Mouse (Mus musculus) myocyte (in vitro differentiated cells): Measurements from ENCODE around the gene Acap1. TPM values are rescaled to one million over a fixed set of nuclear protein-coding genes. Genes with fewer than 3 reads are reported as not detected.

Source experiments
- H3K27me3 ChIP-seq: one replicate; pipeline ENCODE4 v1.6.1; 2011; ENCODE audit not compliant: control insufficient read depth, insufficient read depth, insufficient read length
- H3K36me3 ChIP-seq: one replicate; pipeline ENCODE4 v1.6.1; 2011; ENCODE audit not compliant: control insufficient read depth, insufficient read depth
- H3K4me2 ChIP-seq: one replicate; pipeline ENCODE4 v1.6.1; 2011; ENCODE audit warnings: low read depth, control low read depth
- H3K4me3 ChIP-seq: one replicate; pipeline ENCODE4 v1.5.1; 2011; ENCODE audit warnings: mild to moderate bottlenecking, control low read depth, moderate library complexity
- H3K79me2 ChIP-seq: one replicate; pipeline ENCODE4 v1.6.1; 2011; ENCODE audit not compliant: control insufficient read depth, insufficient read depth
- H3ac ChIP-seq: one replicate; pipeline ENCODE4 v1.6.1; 2011; ENCODE audit not compliant: control insufficient read depth, insufficient read length
- CEBPB ChIP-seq: IDR thresholded peaks from 2 replicates; pipeline ENCODE4 v1.6.1; 2011; ENCODE audit warnings: mild to moderate bottlenecking, moderate library complexity; ENCODE audit not compliant: poor library complexity, insufficient read depth, severe bottlenecking
- E2F4 ChIP-seq: IDR thresholded peaks from one replicate; pipeline ENCODE4 v1.6.1; 2011; ENCODE audit warnings: mild to moderate bottlenecking, control low read depth, moderate library complexity; ENCODE audit not compliant: insufficient read depth
- MAX ChIP-seq: IDR thresholded peaks from one replicate; pipeline ENCODE4 v1.6.1; 2011; ENCODE audit warnings: low read depth, mild to moderate bottlenecking, control low read depth
- MYOD1 ChIP-seq, 3 experiments: IDR thresholded peaks; one replicate each; pipeline ENCODE4 v1.6.1; 2011; ENCODE audit warnings: control low read depth in 2 of 3, low read depth in 2 of 3, mild to moderate bottlenecking in 2 of 3, moderate library complexity in 1 of 3; ENCODE audit not compliant: insufficient read length in 2 of 3, control insufficient read depth in 1 of 3
- MYOG ChIP-seq, 3 experiments: IDR thresholded peaks; one replicate each; pipeline ENCODE4 v1.6.1; 2011; ENCODE audit warnings: control low read depth in 2 of 3, low read depth in 2 of 3, mild to moderate bottlenecking in 2 of 3; ENCODE audit not compliant: insufficient read length in 2 of 3, control insufficient read depth in 1 of 3, insufficient read depth in 1 of 3
- POLR2A ChIP-seq: IDR thresholded peaks from one replicate; pipeline ENCODE4 v1.6.1; 2011; ENCODE audit warnings: low read depth, mild to moderate bottlenecking, control low read depth, moderate library complexity; ENCODE audit not compliant: insufficient read length
- POLR2AphosphoS2 ChIP-seq: IDR thresholded peaks from one replicate; pipeline ENCODE4 v1.6.1; 2011; ENCODE audit warnings: low read depth, control low read depth; ENCODE audit not compliant: insufficient read length
- REST ChIP-seq: IDR thresholded peaks from one replicate; pipeline ENCODE4 v1.6.1; 2011; ENCODE audit warnings: mild to moderate bottlenecking, control low read depth, moderate library complexity; ENCODE audit not compliant: insufficient read depth, insufficient read length
- SRF ChIP-seq: IDR thresholded peaks from one replicate; pipeline ENCODE4 v1.6.1; 2011; ENCODE audit warnings: low read depth; ENCODE audit not compliant: control insufficient read depth, insufficient read length
- TCF12 ChIP-seq: IDR thresholded peaks from one replicate; pipeline ENCODE4 v1.6.1; 2011; ENCODE audit warnings: mild to moderate bottlenecking, control low read depth; ENCODE audit not compliant: poor library complexity, insufficient read depth, severe bottlenecking
- TCF3 ChIP-seq: IDR thresholded peaks from one replicate; pipeline ENCODE4 v1.6.1; 2011; ENCODE audit warnings: low read depth, control low read depth; ENCODE audit not compliant: insufficient read length
- USF1 ChIP-seq: IDR thresholded peaks from one replicate; pipeline ENCODE4 v1.6.1; 2011; ENCODE audit warnings: low read depth, mild to moderate bottlenecking, control low read depth, moderate library complexity
- polyA plus RNA-seq: library from polyadenylated mRNA; unstranded; fragments of >200 nt; fragmentation: generic; extraction: Trizol; gene quantifications from one replicate; pipeline ENCODE4 v1.2.1, GENCODE M21; 2012; ENCODE audit warnings: missing spikeins

The Acap1 gene
- polyA plus RNA-seq, 1 experiment = 1.4 TPM

DNA sequence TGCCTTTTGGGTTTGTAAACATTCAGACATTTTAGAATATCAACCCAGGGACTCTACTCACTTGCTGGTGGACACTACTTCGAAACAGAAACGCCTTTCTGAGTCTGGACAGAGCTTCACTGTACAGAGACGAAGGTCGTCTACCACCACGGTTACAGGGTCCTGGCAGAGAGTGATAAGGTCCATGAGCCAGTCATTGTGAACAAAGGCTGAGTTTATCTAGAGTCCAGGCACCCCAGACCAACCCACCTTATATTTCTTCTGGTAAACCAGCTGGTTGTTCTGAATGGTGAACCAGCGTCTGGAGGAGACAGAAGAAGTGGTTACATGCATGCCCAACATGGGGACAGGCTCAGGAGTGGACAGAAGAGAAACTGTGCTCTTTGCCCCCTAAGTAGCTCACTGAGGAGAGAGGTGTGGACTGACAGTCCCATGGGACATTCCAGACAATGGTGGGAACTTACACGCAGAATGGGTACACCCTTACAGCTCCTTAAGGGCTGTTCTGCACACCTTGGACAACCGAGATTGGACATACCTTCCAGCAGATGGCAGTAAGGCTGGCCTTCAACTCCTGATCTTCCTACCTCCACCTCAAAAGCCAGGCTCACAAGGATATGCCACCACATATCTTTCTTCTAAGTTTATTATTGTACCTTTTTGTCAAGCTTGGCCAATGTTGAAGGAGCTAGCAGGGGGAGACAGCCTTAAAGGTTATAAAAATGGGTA is 8.3 kb downstream of the Acap1 start:
- TF ChIP-seq MAX (no peak), TCF3 (no peak), MYOG (IDR thresholded peaks at IDR 0.05; ENCODE audit: control insufficient read depth in 1 of 3, insufficient read depth in 1 of 3, insufficient read length in 2 of 3, low read depth in 2 of 3) (no peak), REST (no peak), SRF (no peak), POLR2AphosphoS2 (no peak), E2F4 (no peak), USF1 (no peak), CEBPB (no peak), POLR2A (no peak), MYOD1 (IDR thresholded peaks at IDR 0.05; ENCODE audit: control insufficient read depth in 1 of 3, insufficient read length in 2 of 3, low read depth in 2 of 3) (no peak), TCF12 (no peak)
- no peak overlapping the region for H3K4me2 ChIP-seq
- H3K4me3 ChIP-seq = no peak overlapping the region
- H3K79me2 ChIP-seq = no peaks in the 10 kb centered on the region
- H3ac ChIP-seq = no peak overlapping the region
- H3K27me3 ChIP-seq = no peaks in the 10 kb centered on the region
- H3K36me3 ChIP-seq = no peaks in the 10 kb centered on the region

DNA sequence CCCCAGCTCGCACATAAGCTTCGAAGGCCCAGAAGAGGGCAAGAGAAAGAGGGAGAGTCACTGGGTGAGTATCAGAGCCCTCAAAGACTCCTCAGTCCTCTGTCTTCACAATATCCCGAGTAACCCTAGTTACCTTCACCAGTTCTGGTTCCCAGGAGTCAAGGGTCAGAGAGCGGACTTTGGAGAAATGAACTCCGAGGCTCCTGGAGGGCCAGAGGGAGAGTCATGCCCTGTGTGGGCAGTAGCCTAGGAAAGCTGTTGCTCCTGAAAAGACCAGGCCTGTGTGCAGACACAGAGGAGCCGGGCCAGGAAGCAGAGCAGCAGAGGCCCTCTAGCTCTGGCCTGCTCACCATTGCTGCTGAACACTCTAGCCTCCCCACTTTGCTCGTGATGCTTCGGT is 10.7 kb downstream of the Acap1 start:
- no peak overlapping the region for H3K4me3 ChIP-seq
- peaks cover 8% of the 10 kb centered on the region for H3K79me2 ChIP-seq
- H3K4me2 ChIP-seq = peak overlapping the region; percentile 31
- H3K27me3 ChIP-seq = no peaks in the 10 kb centered on the region
- no peak overlapping the region for H3ac ChIP-seq
- H3K36me3 ChIP-seq = no peaks in the 10 kb centered on the region
- TF ChIP-seq POLR2AphosphoS2 (no peak), E2F4 (no peak)

DNA sequence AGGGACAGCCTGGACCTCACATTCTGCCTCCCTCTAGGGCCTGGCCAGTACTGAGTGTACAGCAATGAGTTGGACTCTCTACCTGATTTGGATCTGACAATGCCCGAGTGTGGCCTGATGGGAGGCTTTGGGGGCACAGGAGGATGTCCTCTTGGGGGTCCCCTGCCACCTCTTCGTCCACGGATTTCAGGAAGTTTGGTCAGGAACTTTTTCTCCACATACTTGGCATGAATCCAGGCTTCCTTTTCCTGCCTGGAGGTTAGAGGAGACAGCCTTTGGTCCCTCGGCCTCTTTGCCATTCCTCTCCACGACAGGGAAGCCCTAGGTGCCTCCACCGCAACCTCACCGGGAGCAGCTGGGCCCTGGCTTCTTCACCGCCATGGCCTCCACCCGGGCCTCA is 11.1 kb downstream of the Acap1 start:
- H3K36me3 ChIP-seq = no peaks in the 10 kb centered on the region
- TF ChIP-seq REST (no peak), MYOD1 (IDR thresholded peaks at IDR 0.05; ENCODE audit: control insufficient read depth in 1 of 3, insufficient read length in 2 of 3, low read depth in 2 of 3) (no peak)

DNA sequence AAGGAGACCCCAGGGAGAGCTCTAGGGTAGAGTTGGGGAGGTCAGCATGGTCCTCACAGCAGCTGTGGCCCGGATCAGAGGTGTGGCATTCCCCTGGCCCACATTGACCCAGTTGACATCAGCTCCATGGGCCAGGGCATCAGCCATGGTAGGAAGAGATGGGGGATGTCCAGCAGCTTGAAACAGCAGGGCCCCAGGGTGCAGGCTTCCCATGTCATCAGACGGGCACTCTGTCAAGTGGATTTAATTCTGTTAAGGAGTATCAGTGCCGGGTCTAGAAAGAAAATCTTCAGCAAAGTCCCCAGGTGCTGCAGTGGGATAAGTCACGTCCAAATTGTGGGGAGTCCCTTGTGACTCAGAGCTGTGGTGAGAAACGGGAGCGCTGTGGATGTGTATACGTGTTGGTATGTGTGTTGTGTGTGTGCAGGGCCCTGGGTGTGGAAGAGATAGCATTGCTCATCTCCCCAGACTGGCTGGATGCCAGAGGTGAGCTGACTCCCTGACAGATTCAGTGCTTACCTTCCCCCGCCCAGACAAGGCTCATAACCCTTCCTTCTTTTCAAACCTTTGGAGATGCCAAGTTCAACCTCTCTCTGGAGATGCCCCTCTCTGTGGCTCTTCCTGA is 11.7 kb downstream of the Acap1 start:
- no peaks in the 10 kb centered on the region for H3K36me3 ChIP-seq
- TF ChIP-seq MAX (no peak), SRF (no peak), E2F4 (no peak)
- no peak overlapping the region for H3K4me3 ChIP-seq
- peak overlapping the region; percentile 31 for H3K4me2 ChIP-seq
- no peaks in the 10 kb centered on the region for H3K27me3 ChIP-seq
- no peak overlapping the region for H3ac ChIP-seq
- H3K79me2 ChIP-seq = peaks cover 18% of the 10 kb centered on the region

More for the DNA sequence above, 11.1 kb downstream of the Acap1 start:
- Histone ChIP-seq H3K79me2 (peaks cover 12% of the 10 kb centered on the region), H3ac (no peak overlapping the region), H3K4me2 (peak overlapping the region; percentile 31), H3K4me3 (no peak overlapping the region), H3K27me3 (no peaks in the 10 kb centered on the region)

DNA sequence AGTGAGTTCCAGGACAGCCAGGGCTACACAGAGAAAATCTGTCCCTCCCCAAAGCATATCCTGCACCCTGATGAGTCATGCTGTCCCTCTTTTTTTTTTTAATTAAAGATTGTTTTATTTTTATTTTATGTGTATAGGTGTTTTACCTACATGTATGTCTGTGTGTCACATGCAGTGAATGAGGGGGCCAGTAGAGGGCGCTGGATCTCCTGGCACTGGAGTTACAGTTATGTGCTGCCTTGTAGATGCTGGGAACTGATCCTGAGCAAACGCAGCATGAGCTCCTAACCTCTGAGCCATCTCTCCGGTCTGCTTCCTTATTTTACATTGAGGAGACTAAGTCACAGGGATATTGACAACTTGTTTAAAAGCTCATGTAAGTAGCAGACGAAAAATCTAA is 12.3 kb downstream of the Acap1 start:
- Histone ChIP-seq H3ac (no peak overlapping the region), H3K4me2 (peak overlapping the region; percentile 26), H3K4me3 (no peak overlapping the region), H3K27me3 (no peaks in the 10 kb centered on the region), H3K79me2 (peaks cover 24% of the 10 kb centered on the region), H3K36me3 (no peaks in the 10 kb centered on the region)
- TF ChIP-seq CEBPB (no peak), MYOD1 (IDR thresholded peaks at IDR 0.05; ENCODE audit: control insufficient read depth in 1 of 3, insufficient read length in 2 of 3, low read depth in 2 of 3) (no peak), POLR2AphosphoS2 (no peak), TCF12 (no peak), REST (no peak), TCF3 (no peak), MAX (no peak), MYOG (IDR thresholded peaks at IDR 0.05; ENCODE audit: control insufficient read depth in 1 of 3, insufficient read depth in 1 of 3, insufficient read length in 2 of 3, low read depth in 2 of 3) (no peak)
